Mouse (Mus musculus): ENCODE data around the gene Il34. TPM values are rescaled to one million over a fixed set of nuclear protein-coding genes. Genes with fewer than 3 reads are reported as not detected.

Il34 gene
- polyA plus RNA-seq, 1 experiment from 2014 or later: 0.36 TPM

DNA sequence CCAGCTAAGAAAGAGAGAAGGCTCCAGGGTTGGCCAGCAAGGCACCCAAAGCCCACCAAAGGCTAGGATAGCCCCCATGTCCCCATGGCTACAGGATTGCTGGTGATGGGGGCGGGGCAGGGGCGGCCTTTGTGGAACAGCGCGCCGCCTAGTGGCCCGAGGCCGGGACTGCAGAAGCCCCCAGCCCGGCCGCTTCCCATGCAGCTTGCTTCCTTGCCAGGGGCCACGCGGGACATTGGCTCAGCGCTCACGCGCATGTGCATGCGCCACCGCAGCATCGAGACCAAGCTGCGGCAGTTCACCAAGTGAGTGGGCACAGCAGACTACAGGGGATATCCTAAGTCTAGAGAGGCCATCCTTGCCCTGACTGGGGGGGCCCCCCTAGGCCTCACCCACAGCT lies 78.8 kb downstream of the Il34 start:
- Histone ChIP-seq H3K9ac (ENCODE audit: low read depth, low read length) (no peak overlapping the region), H3K27ac (ENCODE audit: low read depth, low read length) (no peak overlapping the region), H3K4me1 (ENCODE audit: control insufficient read depth, insufficient read depth, low read length) (peaks cover 32% of the 10 kb centered on the region), H3K36me3 (ENCODE audit: control insufficient read depth, insufficient read depth, low read length) (peaks cover 26% of the 10 kb centered on the region), H3K27me3 (ENCODE audit: control insufficient read depth, insufficient read depth, low read length) (no peaks in the 10 kb centered on the region), H3K4me2 (no peak overlapping the region), H3K4me3 (ENCODE audit: low read depth, low read length) (no peak overlapping the region), H3K9me3 (replicated peaks; ENCODE audit: control insufficient read depth, low read length) (no peaks in the 10 kb centered on the region)
- WGBS (ENCODE audit: insufficient replicate concordance): 7% methylated on average over 18 of the region's 18 CpGs
- no peak for ATAC-seq (replicated peaks; ENCODE audit: insufficient number of reproducible peaks, low FRiP score, low TSS enrichment)

DNA sequence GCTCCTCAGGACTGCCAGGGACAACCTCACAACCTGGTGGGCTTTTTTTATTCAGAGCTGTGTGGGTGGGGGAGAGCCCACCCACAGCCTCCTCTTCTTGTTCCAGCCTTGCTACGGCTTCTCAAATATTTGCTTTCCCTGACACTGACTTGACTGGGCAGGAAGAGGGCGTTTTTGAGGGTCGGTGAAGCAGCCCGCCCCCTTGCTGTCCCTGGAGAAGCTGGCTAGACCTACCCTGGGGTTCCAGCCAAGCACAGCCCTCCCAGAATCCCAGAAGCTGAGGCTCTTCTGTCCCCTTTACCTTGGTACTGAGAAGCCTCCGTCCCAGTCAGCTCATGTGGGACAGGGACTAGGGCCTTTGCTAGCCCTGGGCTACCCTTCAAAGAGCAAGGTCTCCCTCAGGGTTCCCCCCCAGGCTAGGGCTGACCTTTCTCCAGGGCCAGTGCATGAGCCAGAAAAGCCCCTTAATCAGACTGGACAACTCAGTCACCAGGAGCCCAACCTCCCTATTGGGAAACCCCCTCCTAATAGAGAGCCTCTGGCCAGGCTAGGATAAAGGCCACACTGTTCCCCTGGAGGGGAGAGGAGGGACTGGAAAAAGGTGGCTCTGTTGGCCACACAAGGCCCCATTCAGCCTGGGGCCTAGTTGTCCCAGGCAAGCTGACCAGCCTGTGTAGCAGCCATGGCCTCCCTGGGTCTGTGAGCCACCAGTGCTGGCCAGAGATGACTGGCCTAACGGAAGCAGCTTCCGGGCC lies 80.5 kb downstream of the Il34 start:
- no peak for ATAC-seq (replicated peaks; ENCODE audit: insufficient number of reproducible peaks, low FRiP score, low TSS enrichment)
- Histone ChIP-seq H3K27me3 (ENCODE audit: control insufficient read depth, insufficient read depth, low read length) (no peaks in the 10 kb centered on the region), H3K9ac (ENCODE audit: low read depth, low read length) (peak overlapping the region; percentile 34; the same call in 1 of the 2 replicates), H3K4me3 (ENCODE audit: low read depth, low read length) (no peak overlapping the region), H3K4me1 (ENCODE audit: control insufficient read depth, insufficient read depth, low read length) (peaks cover 39% of the 10 kb centered on the region), H3K4me2 (no peak overlapping the region), H3K9me3 (replicated peaks; ENCODE audit: control insufficient read depth, low read length) (no peaks in the 10 kb centered on the region), H3K36me3 (ENCODE audit: control insufficient read depth, insufficient read depth, low read length) (peaks cover 25% of the 10 kb centered on the region), H3K27ac (ENCODE audit: low read depth, low read length) (peak overlapping the region; percentile 23; the same call in 1 of the 2 replicates)
- 47% methylated on average over 7 of the region's 7 CpGs for WGBS (ENCODE audit: insufficient replicate concordance)

DNA sequence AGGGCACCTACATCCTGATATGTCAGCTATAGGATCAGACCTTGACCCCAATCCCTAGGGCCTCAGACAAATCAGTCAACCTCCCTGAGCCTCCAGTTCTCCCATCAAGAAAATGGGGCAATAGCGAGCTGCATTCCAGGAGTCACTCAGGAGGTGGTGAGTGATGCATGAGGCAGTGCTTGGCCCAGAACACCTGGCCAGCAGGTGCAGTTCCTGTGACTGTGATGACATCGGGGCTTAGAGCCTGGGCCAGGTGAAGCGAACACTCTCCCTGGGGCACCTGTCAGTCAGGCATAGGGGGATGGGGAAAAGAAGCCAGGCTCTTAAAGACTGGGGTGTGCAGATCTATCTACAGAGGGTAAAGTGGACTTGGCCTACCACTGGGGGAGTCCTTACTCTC lies 81.2 kb downstream of the Il34 start:
- H3K9me3 ChIP-seq (replicated peaks; ENCODE audit: control insufficient read depth, low read length): no peaks in the 10 kb centered on the region
- H3K27ac ChIP-seq (ENCODE audit: low read depth, low read length): no peak overlapping the region
- no peak overlapping the region for H3K4me3 ChIP-seq (ENCODE audit: low read depth, low read length)
- no peaks in the 10 kb centered on the region; the same call in 1 of the 2 replicates for H3K27me3 ChIP-seq (ENCODE audit: control insufficient read depth, insufficient read depth, low read length)
- peaks cover 17% of the 10 kb centered on the region for H3K36me3 ChIP-seq (ENCODE audit: control insufficient read depth, insufficient read depth, low read length)
- no peak overlapping the region for H3K4me2 ChIP-seq
- 64% methylated on average over 3 of the region's 3 CpGs for WGBS (ENCODE audit: insufficient replicate concordance)
- no peak overlapping the region for H3K9ac ChIP-seq (ENCODE audit: low read depth, low read length)
- no peak for ATAC-seq (replicated peaks; ENCODE audit: insufficient number of reproducible peaks, low FRiP score, low TSS enrichment)
- H3K4me1 ChIP-seq (ENCODE audit: control insufficient read depth, insufficient read depth, low read length): peaks cover 45% of the 10 kb centered on the region

DNA sequence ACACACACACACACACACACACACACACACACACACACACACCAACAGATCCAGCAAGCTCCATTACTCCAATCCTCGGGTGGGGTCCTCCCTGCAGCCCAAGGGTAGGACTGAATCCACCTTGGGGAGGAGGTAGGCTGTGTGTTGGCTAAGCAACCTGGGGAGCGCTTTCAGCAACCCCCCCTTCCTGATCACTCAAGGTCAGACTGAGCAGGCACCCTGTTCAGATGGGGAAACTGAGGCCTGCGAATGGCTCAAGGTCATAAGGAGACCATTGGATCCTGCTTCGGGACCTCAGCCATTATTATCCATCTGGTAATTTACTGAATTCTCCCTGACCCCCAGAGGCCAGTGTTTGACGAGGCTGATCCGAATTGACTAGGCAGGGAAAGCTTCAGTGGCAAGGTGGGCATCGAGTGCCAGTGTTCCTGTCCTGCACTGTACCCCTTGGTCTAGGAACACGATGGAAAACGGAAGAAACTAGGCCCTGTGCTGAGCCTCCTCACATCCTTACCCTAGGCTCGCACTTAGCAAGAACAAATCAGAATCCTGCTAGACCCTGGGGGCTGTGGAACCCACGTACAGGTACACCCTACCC lies 83.2 kb downstream of the Il34 start:
- ATAC-seq (replicated peaks; ENCODE audit: insufficient number of reproducible peaks, low FRiP score, low TSS enrichment): no peak
- H3K27ac ChIP-seq (ENCODE audit: low read depth, low read length): no peak overlapping the region
- 61% methylated on average over 11 of the region's 11 CpGs for WGBS (ENCODE audit: insufficient replicate concordance)

DNA sequence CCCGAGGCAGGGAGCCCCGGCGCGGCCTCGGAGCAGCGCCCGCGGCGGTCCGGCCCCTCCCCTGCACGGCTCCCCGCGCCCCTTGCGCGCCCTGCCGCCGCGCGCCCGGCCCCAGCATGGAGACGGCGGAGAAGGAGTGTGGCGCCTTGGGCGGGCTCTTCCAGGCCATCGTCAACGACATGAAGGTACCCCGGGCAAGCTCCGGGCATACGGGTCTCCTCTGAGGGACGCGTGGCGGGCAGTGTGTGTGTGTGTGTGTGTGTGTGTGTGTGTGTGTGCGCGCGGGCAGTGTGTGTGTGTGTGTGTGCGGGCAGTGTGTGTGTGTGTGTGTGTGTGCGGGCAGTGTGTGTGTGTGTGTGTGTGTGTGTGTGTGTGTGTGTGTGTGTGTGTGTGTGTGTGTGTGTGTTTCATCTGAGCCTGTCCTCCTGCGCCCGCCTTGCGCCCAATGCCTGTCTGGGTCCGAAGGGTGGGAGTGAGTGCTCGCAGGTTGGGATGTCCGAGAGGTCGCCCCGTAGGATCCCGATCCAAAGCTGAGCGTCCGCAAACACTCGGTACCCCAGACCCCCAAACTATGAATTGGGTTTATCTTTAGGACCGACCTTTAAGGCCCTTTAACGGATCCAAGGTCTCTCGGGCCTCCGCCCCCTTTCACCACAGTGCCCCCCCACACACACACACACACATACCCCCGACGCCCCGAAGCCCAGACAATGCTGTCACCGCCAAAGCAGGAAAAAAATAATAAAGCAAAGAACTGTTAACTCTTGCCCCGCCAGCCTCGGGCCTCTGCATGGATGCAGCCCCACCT lies 83.9 kb downstream of the Il34 start:
- Histone ChIP-seq H3K27ac (ENCODE audit: low read depth, low read length) (peak overlapping the region; percentile 87), H3K4me3 (ENCODE audit: low read depth, low read length) (peak overlapping the region; percentile 73), H3K4me1 (ENCODE audit: control insufficient read depth, insufficient read depth, low read length) (peaks cover 63% of the 10 kb centered on the region), H3K4me2 (peak overlapping the region; percentile 66), H3K27me3 (ENCODE audit: control insufficient read depth, insufficient read depth, low read length) (no peaks in the 10 kb centered on the region; the same call in 1 of the 2 replicates), H3K9ac (ENCODE audit: low read depth, low read length) (peak overlapping the region; percentile 87), H3K36me3 (ENCODE audit: control insufficient read depth, insufficient read depth, low read length) (peaks cover 3% of the 10 kb centered on the region), H3K9me3 (replicated peaks; ENCODE audit: control insufficient read depth, low read length) (no peaks in the 10 kb centered on the region)
- ATAC-seq (replicated peaks; ENCODE audit: insufficient number of reproducible peaks, low FRiP score, low TSS enrichment): peak; percentile 27
- under 1% methylated on average over 47 of the region's 59 CpGs for WGBS (ENCODE audit: insufficient replicate concordance)

More for the DNA sequence above, 83.2 kb downstream of the Il34 start:
- Histone ChIP-seq H3K4me3 (ENCODE audit: low read depth, low read length) (peak overlapping the region; percentile 73), H3K4me1 (ENCODE audit: control insufficient read depth, insufficient read depth, low read length) (peaks cover 58% of the 10 kb centered on the region), H3K9me3 (replicated peaks; ENCODE audit: control insufficient read depth, low read length) (no peaks in the 10 kb centered on the region), H3K36me3 (ENCODE audit: control insufficient read depth, insufficient read depth, low read length) (peaks cover 6% of the 10 kb centered on the region), H3K27me3 (ENCODE audit: control insufficient read depth, insufficient read depth, low read length) (no peaks in the 10 kb centered on the region; the same call in 1 of the 2 replicates), H3K4me2 (peak overlapping the region; percentile 66), H3K9ac (ENCODE audit: low read depth, low read length) (peak overlapping the region; percentile 87)

DNA sequence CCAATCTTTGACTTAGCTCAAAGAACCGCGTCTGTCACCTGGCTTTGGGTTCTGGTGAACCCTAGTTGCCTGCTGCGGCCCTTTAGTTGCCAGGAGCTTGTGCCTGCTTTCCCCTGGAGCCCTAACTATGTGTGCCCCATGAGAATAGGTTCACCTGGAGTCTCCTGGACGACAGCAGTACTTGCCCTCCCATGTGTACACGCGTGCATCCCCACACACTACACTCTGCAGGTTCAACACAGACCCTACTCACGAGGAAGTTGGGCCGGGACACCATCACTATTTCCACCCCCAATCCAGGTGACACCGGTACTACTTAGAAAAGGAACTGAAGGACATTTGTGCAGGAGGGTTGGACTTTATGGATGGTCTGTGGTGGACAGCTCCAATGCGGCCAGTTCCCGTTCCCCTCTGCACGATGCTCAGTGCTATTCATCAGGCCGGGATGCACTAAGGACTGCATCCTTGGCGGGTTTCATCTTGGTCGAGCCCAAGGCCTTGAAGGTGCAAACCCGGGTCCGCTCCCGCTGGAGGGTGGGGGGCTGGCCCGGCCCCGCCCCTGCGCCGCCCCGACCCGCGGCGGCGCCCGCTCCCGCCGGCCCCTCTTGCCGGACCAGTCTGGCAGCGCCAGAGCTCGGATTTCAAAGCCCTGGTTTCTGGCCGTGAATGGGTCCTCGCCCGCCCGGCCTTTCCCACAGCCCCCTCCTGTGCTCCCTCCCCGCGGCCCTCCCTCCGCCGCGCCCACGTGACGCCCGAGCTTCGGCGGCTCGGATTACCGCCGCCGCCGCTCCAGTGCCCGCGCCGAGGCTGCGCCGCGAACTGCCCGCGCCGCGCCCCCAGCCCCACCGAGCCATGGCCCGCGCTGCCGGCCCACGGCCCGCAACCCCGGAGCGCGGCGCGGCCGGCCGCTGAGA lies 84.8 kb downstream of the Il34 start, which contains the start of gene Mtss1l:
Gene Mtss1l (plus strand): TSS at position 792 of the 914 bp plus-strand sequence.
- ATAC-seq (replicated peaks; ENCODE audit: insufficient number of reproducible peaks, low FRiP score, low TSS enrichment): peak; percentile 79
- Histone ChIP-seq H3K9ac (ENCODE audit: low read depth, low read length) (peak within 1 kb of the TSS; percentile 87), H3K27me3 (ENCODE audit: control insufficient read depth, insufficient read depth, low read length) (no peaks in the 10 kb centered on the region; the same call in 1 of the 2 replicates), H3K36me3 (ENCODE audit: control insufficient read depth, insufficient read depth, low read length) (no peaks in the 10 kb centered on the region; the same call in 1 of the 2 replicates), H3K4me2 (peak within 1 kb of the TSS; percentile 66), H3K27ac (ENCODE audit: low read depth, low read length) (peak within 1 kb of the TSS; percentile 87), H3K9me3 (replicated peaks; ENCODE audit: control insufficient read depth, low read length) (no peaks in the 10 kb centered on the region), H3K4me1 (ENCODE audit: control insufficient read depth, insufficient read depth, low read length) (peaks cover 69% of the 10 kb centered on the region), H3K4me3 (ENCODE audit: low read depth, low read length) (peak within 1 kb of the TSS; percentile 73)
- WGBS (ENCODE audit: insufficient replicate concordance): 5% methylated on average over 53 of the region's 75 CpGs

DNA sequence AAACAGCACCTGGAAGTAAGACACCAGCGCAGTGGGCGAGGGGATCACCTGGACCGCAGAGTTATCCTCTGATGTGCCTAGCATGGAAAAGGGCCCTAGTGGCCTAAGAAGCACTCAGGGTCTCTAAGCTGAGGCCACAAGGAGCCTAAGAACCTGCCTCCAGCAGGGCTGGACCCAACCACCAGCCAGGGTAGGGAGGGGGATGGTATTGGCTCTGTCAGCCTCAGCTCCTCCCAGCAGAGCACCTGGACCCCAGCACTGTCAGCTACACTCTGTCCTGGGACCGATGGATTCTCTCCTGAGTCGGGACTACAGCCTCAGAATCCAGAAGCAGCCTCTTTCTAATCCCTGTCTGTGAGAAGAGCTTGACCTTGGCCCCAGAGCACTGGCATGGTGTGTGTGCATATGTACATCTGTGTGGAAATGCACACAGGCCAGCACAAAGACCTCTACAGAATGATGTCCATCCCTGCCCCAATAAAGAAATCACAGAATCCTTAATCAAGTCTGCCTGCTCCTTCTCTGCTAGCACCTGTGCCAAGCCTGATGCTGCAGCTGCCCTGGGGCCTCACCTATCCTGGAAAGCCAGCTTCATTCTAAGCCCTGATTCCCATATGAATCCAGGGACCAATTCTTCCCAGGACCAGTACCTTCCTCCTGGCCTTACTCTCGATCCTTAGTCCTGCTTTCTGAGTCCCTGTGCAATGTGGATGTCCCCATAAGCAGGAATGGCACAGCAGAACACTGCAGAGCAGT lies 85.6 kb downstream of the Il34 start:
- Histone ChIP-seq H3K27me3 (ENCODE audit: control insufficient read depth, insufficient read depth, low read length) (no peaks in the 10 kb centered on the region; the same call in 1 of the 2 replicates), H3K36me3 (ENCODE audit: control insufficient read depth, insufficient read depth, low read length) (no peaks in the 10 kb centered on the region), H3K4me2 (peak overlapping the region; percentile 66; the same call in 1 of the 2 replicates), H3K9me3 (replicated peaks; ENCODE audit: control insufficient read depth, low read length) (no peaks in the 10 kb centered on the region), H3K27ac (ENCODE audit: low read depth, low read length) (no peak overlapping the region), H3K4me1 (ENCODE audit: control insufficient read depth, insufficient read depth, low read length) (peaks cover 71% of the 10 kb centered on the region), H3K9ac (ENCODE audit: low read depth, low read length) (0 out of 2 replicates have a peak overlapping the region, but pooled peaks have one; percentile 3), H3K4me3 (ENCODE audit: low read depth, low read length) (no peak overlapping the region)
- 57% methylated on average over 6 of the region's 6 CpGs for WGBS (ENCODE audit: insufficient replicate concordance)
- ATAC-seq (replicated peaks; ENCODE audit: insufficient number of reproducible peaks, low FRiP score, low TSS enrichment): no peak
